Mouse (Mus musculus): ENCODE results near the gene Actl10. TPM values are rescaled to one million over a fixed set of nuclear protein-coding genes. Genes with fewer than 3 reads are reported as not detected.

Actl10 gene
- polyA plus RNA-seq, 1 experiment from 2014 or later = 0.18 TPM

- Histone ChIP-seq H3K27ac (no peak overlapping the region), H3K4me3 (replicated peaks) (no peak overlapping the region), H3K4me2 (no peak overlapping the region), H3K9ac (replicated peaks) (no peak overlapping the region), H3K36me3 (peaks cover 80% of the 10 kb centered on the region), H3K9me3 (no peaks in the 10 kb centered on the region), H3K4me1 (replicated peaks) (no peaks in the 10 kb centered on the region), H3K27me3 (no peaks in the 10 kb centered on the region)
- 89% methylated on average over 12 of the region's 12 CpGs for WGBS
- no peak for ATAC-seq (ENCODE audit: insufficient number of reproducible peaks, insufficient read depth, low FRiP score, low TSS enrichment, low read depth)
Measured at GRCm38 (mm10) chr2:154534704-154535270, 16.8 kb upstream of the Actl10 start.

- Histone ChIP-seq H3K9me3 (no peaks in the 10 kb centered on the region), H3K4me1 (replicated peaks) (no peaks in the 10 kb centered on the region), H3K4me2 (no peak overlapping the region), H3K27ac (0 out of 2 replicates have a peak overlapping the region, but pooled peaks have one; percentile 5), H3K4me3 (replicated peaks) (no peak overlapping the region), H3K27me3 (no peaks in the 10 kb centered on the region), H3K36me3 (peaks cover 48% of the 10 kb centered on the region), H3K9ac (replicated peaks) (no peak overlapping the region)
- no peak for ATAC-seq (ENCODE audit: insufficient number of reproducible peaks, insufficient read depth, low FRiP score, low TSS enrichment, low read depth)
- WGBS = 67% methylated on average over 2 of the region's 2 CpGs
Measured at GRCm38 (mm10) chr2:154538310-154538709, 13.3 kb upstream of the Actl10 start.

- Histone ChIP-seq H3K36me3 (peaks cover 44% of the 10 kb centered on the region), H3K9ac (replicated peaks) (no peak overlapping the region), H3K9me3 (no peaks in the 10 kb centered on the region), H3K4me1 (replicated peaks) (no peaks in the 10 kb centered on the region), H3K27me3 (no peaks in the 10 kb centered on the region), H3K4me2 (no peak overlapping the region), H3K27ac (0 out of 2 replicates have a peak overlapping the region, but pooled peaks have one; percentile 5), H3K4me3 (replicated peaks) (no peak overlapping the region)
- WGBS = 62% methylated on average over 3 of the region's 3 CpGs
- no peak for ATAC-seq (ENCODE audit: insufficient number of reproducible peaks, insufficient read depth, low FRiP score, low TSS enrichment, low read depth)
Measured at GRCm38 (mm10) chr2:154538710-154539109, 12.9 kb upstream of the Actl10 start.

- WGBS = 85% methylated on average over 3 of the region's 3 CpGs
- ATAC-seq (ENCODE audit: insufficient number of reproducible peaks, insufficient read depth, low FRiP score, low TSS enrichment, low read depth) = no peak
- H3K27ac ChIP-seq = no peak overlapping the region
Measured at GRCm38 (mm10) chr2:154539720-154540119, 11.9 kb upstream of the Actl10 start.

GRCm38 (mm10) chr2:154541630-154542029 is 9.9 kb upstream of the Actl10 start:
- no peak for ATAC-seq (ENCODE audit: insufficient number of reproducible peaks, insufficient read depth, low FRiP score, low TSS enrichment, low read depth)
- no peak overlapping the region for H3K4me2 ChIP-seq
- H3K36me3 ChIP-seq = peaks cover 15% of the 10 kb centered on the region
- no peaks in the 10 kb centered on the region for H3K9me3 ChIP-seq
- H3K27me3 ChIP-seq = no peaks in the 10 kb centered on the region
- H3K9ac ChIP-seq (replicated peaks) = no peak overlapping the region
- no peaks in the 10 kb centered on the region for H3K4me1 ChIP-seq (replicated peaks)
- H3K4me3 ChIP-seq (replicated peaks) = no peak overlapping the region
- WGBS = 82% methylated on average over 2 of the region's 2 CpGs
- H3K27ac ChIP-seq = no peak overlapping the region

More at GRCm38 (mm10) chr2:154539720-154540119, 11.9 kb upstream of the Actl10 start:
- Histone ChIP-seq H3K27me3 (no peaks in the 10 kb centered on the region), H3K9me3 (no peaks in the 10 kb centered on the region), H3K4me2 (no peak overlapping the region), H3K4me3 (replicated peaks) (no peak overlapping the region), H3K4me1 (replicated peaks) (no peaks in the 10 kb centered on the region), H3K36me3 (peaks cover 34% of the 10 kb centered on the region), H3K9ac (replicated peaks) (no peak overlapping the region)

- H3K4me2 ChIP-seq = no peak overlapping the region
Measured at GRCm38 (mm10) chr2:154543567-154544347, 7.8 kb upstream of the Actl10 start.

GRCm38 (mm10) chr2:154546711-154547110 is 4.9 kb upstream of the Actl10 start, which contains the start of gene 1700003F12Rik:
TSS of gene 1700003F12Rik (plus strand) at chr2:154547085.
- 93% methylated on average over 10 of the region's 10 CpGs for WGBS
- H3K27me3 ChIP-seq = peaks cover 26% of the 10 kb centered on the region
- H3K9ac ChIP-seq (replicated peaks) = no peak within 1 kb of the TSS
- no peak within 1 kb of the TSS for H3K27ac ChIP-seq
- H3K4me3 ChIP-seq (replicated peaks) = no peak within 1 kb of the TSS
- H3K9me3 ChIP-seq = no peaks in the 10 kb centered on the region
- no peak for ATAC-seq (ENCODE audit: insufficient number of reproducible peaks, insufficient read depth, low FRiP score, low TSS enrichment, low read depth)
- no peak within 1 kb of the TSS for H3K4me2 ChIP-seq
- H3K36me3 ChIP-seq = no peaks in the 10 kb centered on the region
- peaks cover 10% of the 10 kb centered on the region for H3K4me1 ChIP-seq (replicated peaks)

More at GRCm38 (mm10) chr2:154543567-154544347, 7.8 kb upstream of the Actl10 start:
- Histone ChIP-seq H3K36me3 (no peaks in the 10 kb centered on the region), H3K4me3 (replicated peaks) (no peak overlapping the region), H3K9ac (replicated peaks) (no peak overlapping the region), H3K27ac (no peak overlapping the region), H3K27me3 (no peaks in the 10 kb centered on the region; the same call in 1 of the 2 replicates), H3K9me3 (no peaks in the 10 kb centered on the region), H3K4me1 (replicated peaks) (no peaks in the 10 kb centered on the region; the same call in 1 of the 2 replicates)
- ATAC-seq (ENCODE audit: insufficient number of reproducible peaks, insufficient read depth, low FRiP score, low TSS enrichment, low read depth) = no peak
- 89% methylated on average over 9 of the region's 9 CpGs for WGBS

- no peak overlapping the region for H3K9ac ChIP-seq (replicated peaks)
- peaks cover 21% of the 10 kb centered on the region for H3K4me1 ChIP-seq (replicated peaks)
- H3K4me3 ChIP-seq (replicated peaks) = no peak overlapping the region
- 46% methylated on average over 3 of the region's 3 CpGs for WGBS
- no peak for ATAC-seq (ENCODE audit: insufficient number of reproducible peaks, insufficient read depth, low FRiP score, low TSS enrichment, low read depth)
- H3K27me3 ChIP-seq = peaks cover 40% of the 10 kb centered on the region
- H3K9me3 ChIP-seq = no peaks in the 10 kb centered on the region
- H3K4me2 ChIP-seq = peak overlapping the region; percentile 88
- no peak overlapping the region for H3K27ac ChIP-seq
- H3K36me3 ChIP-seq = no peaks in the 10 kb centered on the region
Measured at GRCm38 (mm10) chr2:154548688-154549087, 2.9 kb upstream of the Actl10 start.

GRCm38 (mm10) chr2:154549127-154549885 is 2.3 kb upstream of the Actl10 start:
- H3K27me3 ChIP-seq = peaks cover 45% of the 10 kb centered on the region

GRCm38 (mm10) chr2:154549886-154550189 is 1.7 kb upstream of the Actl10 start:
- Histone ChIP-seq H3K4me2 (peak overlapping the region; percentile 88), H3K4me1 (replicated peaks) (peaks cover 21% of the 10 kb centered on the region), H3K9me3 (no peaks in the 10 kb centered on the region), H3K27me3 (peaks cover 45% of the 10 kb centered on the region), H3K9ac (replicated peaks) (peak overlapping the region; percentile 64; the same call in 1 of the 2 replicates), H3K4me3 (replicated peaks) (peak overlapping the region; percentile 49), H3K36me3 (no peaks in the 10 kb centered on the region), H3K27ac (no peak overlapping the region)
- ATAC-seq (ENCODE audit: insufficient number of reproducible peaks, insufficient read depth, low FRiP score, low TSS enrichment, low read depth) = no peak
- WGBS = 15% methylated on average over 20 of the region's 20 CpGs

More at GRCm38 (mm10) chr2:154549127-154549885, 2.3 kb upstream of the Actl10 start:
- Histone ChIP-seq H3K4me2 (peak overlapping the region; percentile 88), H3K36me3 (no peaks in the 10 kb centered on the region), H3K9ac (replicated peaks) (peak overlapping the region; percentile 64), H3K4me3 (replicated peaks) (peak overlapping the region; percentile 49), H3K4me1 (replicated peaks) (peaks cover 21% of the 10 kb centered on the region), H3K9me3 (no peaks in the 10 kb centered on the region), H3K27ac (no peak overlapping the region)
- 3% methylated on average over 47 of the region's 48 CpGs for WGBS
- ATAC-seq (ENCODE audit: insufficient number of reproducible peaks, insufficient read depth, low FRiP score, low TSS enrichment, low read depth) = peak; percentile 66

GRCm38 (mm10) chr2:154550937-154551336 is 639 bp upstream of the Actl10 start:
- no peak overlapping the region for H3K27ac ChIP-seq
- no peaks in the 10 kb centered on the region for H3K36me3 ChIP-seq
- no peaks in the 10 kb centered on the region for H3K9me3 ChIP-seq
- H3K4me3 ChIP-seq (replicated peaks) = no peak overlapping the region
- no peak overlapping the region for H3K9ac ChIP-seq (replicated peaks)
- no peak for ATAC-seq (ENCODE audit: insufficient number of reproducible peaks, insufficient read depth, low FRiP score, low TSS enrichment, low read depth)
- 70% methylated on average over 2 of the region's 2 CpGs for WGBS
- H3K4me1 ChIP-seq (replicated peaks) = peaks cover 21% of the 10 kb centered on the region
- H3K27me3 ChIP-seq = peaks cover 45% of the 10 kb centered on the region
- H3K4me2 ChIP-seq = no peak overlapping the region
